8 mouse cellular contexts compared by ENCODE assay signal in the genomic region with DNA sequence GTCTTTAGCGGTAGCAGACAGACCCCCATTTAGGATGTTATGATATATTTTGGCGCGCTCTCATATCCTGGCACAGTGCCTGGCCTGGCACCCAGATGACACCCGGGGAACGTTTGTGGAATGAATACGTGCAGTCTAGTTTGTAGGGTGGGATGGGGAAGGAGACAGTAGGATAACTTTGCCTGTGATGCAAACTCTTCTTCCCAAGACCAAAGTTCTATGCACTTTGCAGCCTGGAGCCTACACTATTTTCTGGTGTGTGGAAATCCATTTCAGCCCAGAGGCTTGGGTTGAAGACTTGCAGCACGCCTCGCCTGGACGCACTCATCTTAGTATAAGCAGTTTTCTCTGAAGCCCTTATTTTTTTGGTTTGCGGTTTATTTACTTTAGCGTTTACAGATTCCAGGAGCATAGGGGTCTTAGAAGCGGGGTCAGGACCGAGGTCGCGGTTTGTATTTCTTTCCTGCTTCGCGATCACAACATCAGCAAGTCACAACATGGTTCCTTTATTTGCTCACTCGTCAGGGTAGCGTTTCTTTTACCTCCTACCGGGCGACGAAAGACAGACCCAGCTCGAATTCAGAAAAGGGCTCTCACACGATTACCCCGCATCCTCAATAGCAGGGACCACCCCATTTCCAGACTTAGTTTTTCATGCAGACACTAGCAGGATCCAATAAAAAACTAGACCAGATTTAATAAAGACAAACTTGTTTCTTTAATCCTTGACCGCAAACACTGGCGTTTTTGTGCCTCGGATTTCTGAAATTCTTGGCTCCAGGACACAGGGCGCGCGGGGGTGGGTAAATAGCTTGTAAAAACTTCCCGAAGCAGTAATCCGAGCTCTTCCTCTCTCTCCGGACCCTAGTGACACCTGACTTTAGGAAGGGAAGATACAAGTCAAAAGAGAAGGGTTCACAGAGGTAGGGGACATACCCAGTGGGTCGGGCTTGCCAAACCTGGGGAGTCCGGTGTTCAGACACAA. TPM values are rescaled to one million over a fixed set of nuclear protein-coding genes. Genes with fewer than 3 reads are reported as not detected.
DNase-seq lines count a peak whose midpoint lies in the region; ATAC-seq and TF ChIP-seq lines count a peak whose summit lies in the region.

No protein-coding gene starts in this region.

- TF ChIP-seq CTCF in left cerebral cortex, adult 2 months (IDR thresholded peaks at IDR 0.05) = no peak; the same call in 1 of the 2 replicates
- no peak for TF ChIP-seq CTCF in Patski (IDR thresholded peaks at IDR 0.05)

- POLR2A ChIA-PET in Patski (lab: Charles Lee) = interaction anchor here (0.7 to 2.5 kb wide), 9 partner anchors 12 to 135 kb away, joined by 3 to 8 read pairs (median 3); no protein-coding TSS in a partner anchor

- in situ Hi-C loops in Patski (cut with MboI; ENCODE audit: low pct_unique_long_range_greater_than_20kb) = no loop called here

- H3K36me3 ChIP-seq in embryonic facial prominence, embryonic 14.5 days (ENCODE audit: control insufficient read depth, insufficient read depth, low read length) = no peaks in the 10 kb centered on the region
- no peaks in the 10 kb centered on the region; the same call in 1 of the 2 replicates for H3K36me3 ChIP-seq in midbrain, embryonic 10.5 days

- H3K9me3 ChIP-seq in embryonic facial prominence, embryonic 14.5 days (ENCODE audit: control insufficient read depth, low read length) = no peaks in the 10 kb centered on the region
- no peaks in the 10 kb centered on the region for H3K9me3 ChIP-seq in midbrain, embryonic 10.5 days (replicated peaks)

- DNase-seq in left cerebral cortex, adult 2 months (ENCODE audit: extremely low spot score in 1 of 2, low spot score in 2 of 2) = no peak
- DNase-seq in left cerebral cortex, postnatal 36 days (ENCODE audit: low spot score in 2 of 2) = no peak
- peak; percentile 48 for DNase-seq in Patski (ENCODE audit: low read depth, low spot score)
- peak; percentile 67 for DNase-seq in embryonic facial prominence, embryonic 14.5 days (ENCODE audit: low spot score)
- DNase-seq in midbrain, embryonic 10.5 days (ENCODE audit: low spot score) = peak; percentile 55
- no peak for DNase-seq in ovary, postnatal 36 days (ENCODE audit: low spot score)
- DNase-seq in ovary, postnatal 10 days (ENCODE audit: low spot score) = no peak

- H3K27ac ChIP-seq in left cerebral cortex, adult 2 months = no peak overlapping the region; the same call in 1 of the 2 replicates
- peak overlapping the region; percentile 76 for H3K27ac ChIP-seq in embryonic facial prominence, embryonic 14.5 days (replicated peaks; ENCODE audit: low read depth, low read length)
- peak overlapping the region; percentile 83 for H3K27ac ChIP-seq in midbrain, embryonic 10.5 days (replicated peaks)

- peak overlapping the region; percentile 77 for H3K9ac ChIP-seq in embryonic facial prominence, embryonic 14.5 days (ENCODE audit: low read depth, low read length)

- peaks cover 24% of the 10 kb centered on the region for H3K4me1 ChIP-seq in embryonic facial prominence, embryonic 14.5 days (ENCODE audit: control insufficient read depth, insufficient read depth, low read length)
- H3K4me1 ChIP-seq in midbrain, embryonic 10.5 days = peaks cover 36% of the 10 kb centered on the region

- peak; percentile 19 for ATAC-seq in Patski
- peak; percentile 55 for ATAC-seq in embryonic facial prominence, embryonic 14.5 days (ENCODE audit: low read depth)
- ATAC-seq in inflammation-experienced regulatory T-cells, adult 6 months = peak; percentile 20

- CTCF ChIA-PET in Patski (lab: Charles Lee) = interaction anchor here (1.2 to 2.4 kb wide), 2 partner anchors 20 to 110 kb away, joined by 3 to 8 read pairs; no protein-coding TSS in a partner anchor

- 4% methylated on average over 36 of the region's 36 CpGs for WGBS in embryonic facial prominence, embryonic 14.5 days
- WGBS in midbrain, embryonic 10.5 days = 8% methylated on average over 36 of the region's 36 CpGs

- H3K4me3 ChIP-seq in left cerebral cortex, adult 2 months = peak overlapping the region; percentile 93
- peak overlapping the region; percentile 80 for H3K4me3 ChIP-seq in embryonic facial prominence, embryonic 14.5 days (ENCODE audit: low read depth, low read length)
- H3K4me3 ChIP-seq in midbrain, embryonic 10.5 days = peak overlapping the region; percentile 73

- intact Hi-C loops in left cerebral cortex, adult 2 months (cut with DNase I) = loop anchor here (2.0 to 5.0 kb wide), 5 partner anchors 25 to 195 kb away; no protein-coding TSS in a partner anchor
- intact Hi-C loops in left cerebral cortex, postnatal 36 days (cut with DNase I) = loop anchor here (2.0 kb wide), 1 partner anchor 27 kb away; the partner anchor contains the start of gene Sumf1

- peak overlapping the region; percentile 80 for H3K4me2 ChIP-seq in embryonic facial prominence, embryonic 14.5 days (ENCODE audit: low read depth, low read length)

- no peaks in the 10 kb centered on the region for H3K27me3 ChIP-seq in Patski
- H3K27me3 ChIP-seq in embryonic facial prominence, embryonic 14.5 days (replicated peaks; ENCODE audit: control insufficient read depth, insufficient read depth, low read length) = no peaks in the 10 kb centered on the region
- H3K27me3 ChIP-seq in midbrain, embryonic 10.5 days (ENCODE audit: low read depth, poor library complexity, severe bottlenecking) = peaks cover 8% of the 10 kb centered on the region; the same call in 1 of the 2 replicates

RNA-seq across cellular contexts. Expression of gene Itpr1, which starts 0.7 kb away (rescaled TPM):
- 100 to 1,000 TPM; 459 to 480 TPM for total RNA-seq in left cerebral cortex, adult 2 months (2021)
- 100 to 1,000 TPM; 410 to 414 TPM for total RNA-seq in left cerebral cortex, postnatal 36 days (2021)
- polyA plus RNA-seq in Patski (2021) = 67.1 TPM
- 9.1 and 11.2 TPM in 2 replicates for polyA plus RNA-seq in embryonic facial prominence, embryonic 14.5 days (2014; fragmentation: Nextera tagmentation; extraction: Ambion mirVana)
- polyA plus RNA-seq in inflammation-experienced regulatory T-cells, adult 6 months (2017; shearing (Covaris generic)) = 10 to 100 TPM; 15.3 to 18.8 (median 17.0) TPM
- 6.5 and 7.2 TPM in 2 replicates for polyA plus RNA-seq in midbrain, embryonic 10.5 days (2016; fragmentation: Nextera tagmentation; extraction: Ambion mirVana)

RNA-seq across cellular contexts. Expression of gene Sumf1, which starts 26.8 kb away (rescaled TPM):
- total RNA-seq in left cerebral cortex, adult 2 months (2021) = 10 to 100 TPM; 22.4 to 24.1 TPM
- 10 to 100 TPM; 22.1 to 24.5 TPM for total RNA-seq in left cerebral cortex, postnatal 36 days (2021)
- polyA plus RNA-seq in Patski (2021) = 65.4 TPM
- polyA plus RNA-seq in embryonic facial prominence, embryonic 14.5 days (2014; fragmentation: Nextera tagmentation; extraction: Ambion mirVana) = 27.4 and 28.6 TPM in 2 replicates
- 1 to 10 TPM; 5.5 to 8.2 (median 5.8) TPM for polyA plus RNA-seq in inflammation-experienced regulatory T-cells, adult 6 months (2017; shearing (Covaris generic))
- 11.4 and 12.6 TPM in 2 replicates for polyA plus RNA-seq in midbrain, embryonic 10.5 days (2016; fragmentation: Nextera tagmentation; extraction: Ambion mirVana)

Comparison
In these comparisons a context has a peak if more than half of its experiments do, and no peak if none do; other contexts are left out.
1. DNase-seq: peak in Patski (single experiment), embryonic facial prominence, embryonic 14.5 days (single experiment) and midbrain, embryonic 10.5 days (single experiment); none in left cerebral cortex, adult 2 months (0 of 2), left cerebral cortex, postnatal 36 days (0 of 2), ovary, postnatal 36 days (single experiment) and ovary, postnatal 10 days (single experiment).
2. Peak in every context shown above with its lines, with median percentiles within 50 percentile points of each other: H3K4me3 ChIP-seq and ATAC-seq.